Mouse (Mus musculus): Measurements from ENCODE around the gene Csnk1g1. TPM values are rescaled to one million over a fixed set of nuclear protein-coding genes. Genes with fewer than 3 reads are reported as not detected.

The Csnk1g1 gene
- polyA plus RNA-seq, 1 experiment from 2014 or later = 17.7 TPM

DNA sequence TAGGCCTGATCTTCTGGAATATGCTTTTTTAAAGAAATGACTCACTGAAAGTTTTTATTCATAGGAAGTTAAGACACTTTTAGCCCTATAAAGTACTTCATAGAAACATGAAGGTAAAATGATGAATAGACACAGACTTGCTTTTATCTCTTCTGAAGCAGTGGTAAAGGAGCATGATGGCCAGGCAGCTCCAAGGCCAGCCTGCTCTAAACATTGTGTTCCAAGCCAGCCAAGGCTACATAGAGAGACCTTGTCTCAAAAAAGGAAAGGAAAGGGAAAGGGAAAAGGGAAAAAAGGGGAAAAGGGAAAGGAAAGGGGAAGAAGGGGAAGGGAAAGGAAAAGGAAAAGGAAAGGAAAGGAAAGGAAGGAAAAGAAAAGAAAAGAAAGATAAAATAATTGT lies 111.9 kb downstream of the Csnk1g1 start:
- peaks cover 31% of the 10 kb centered on the region for H3K36me3 ChIP-seq (ENCODE audit: control insufficient read depth, insufficient read depth, low read length)

DNA sequence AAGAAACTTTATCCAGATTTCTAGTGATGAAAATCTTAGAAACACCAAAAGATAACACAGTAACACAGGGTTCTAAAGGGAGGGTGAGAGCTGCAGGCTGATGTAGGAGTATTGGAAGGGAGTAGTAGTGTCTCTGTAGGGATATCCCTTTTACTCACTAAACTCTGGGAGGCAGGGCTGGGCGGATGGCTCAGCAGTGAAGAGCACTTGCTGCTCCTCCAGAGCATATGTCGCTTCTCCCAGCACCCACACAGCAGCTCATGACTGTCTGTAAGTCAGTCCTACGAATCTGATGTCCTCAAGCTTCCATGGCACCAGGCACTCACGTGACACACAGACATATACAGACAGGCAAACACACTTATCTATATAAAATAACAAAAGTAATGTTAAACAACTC lies 129.4 kb downstream of the Csnk1g1 start:
- WGBS = 89% methylated on average over 4 of the region's 4 CpGs
- no peak overlapping the region for H3K9ac ChIP-seq (ENCODE audit: low read depth, low read length)
- ATAC-seq (ENCODE audit: low read depth) = no peak
- DNase-seq (ENCODE audit: low spot score) = no peak
- no peak overlapping the region for H3K4me3 ChIP-seq (ENCODE audit: low read depth, low read length)
- no peaks in the 10 kb centered on the region for H3K27me3 ChIP-seq (replicated peaks; ENCODE audit: control insufficient read depth, insufficient read depth, low read length)
- peaks cover 44% of the 10 kb centered on the region for H3K36me3 ChIP-seq (ENCODE audit: control insufficient read depth, insufficient read depth, low read length)
- no peaks in the 10 kb centered on the region for H3K9me3 ChIP-seq (ENCODE audit: control insufficient read depth, low read length)
- no peak overlapping the region for H3K27ac ChIP-seq (replicated peaks; ENCODE audit: low read depth, low read length)
- no peaks in the 10 kb centered on the region for H3K4me1 ChIP-seq (ENCODE audit: control insufficient read depth, insufficient read depth, low read length)
- H3K4me2 ChIP-seq (ENCODE audit: low read depth, low read length) = no peak overlapping the region

More for the DNA sequence above, 111.9 kb downstream of the Csnk1g1 start:
- Histone ChIP-seq H3K4me3 (ENCODE audit: low read depth, low read length) (no peak overlapping the region), H3K9me3 (ENCODE audit: control insufficient read depth, low read length) (no peaks in the 10 kb centered on the region), H3K9ac (ENCODE audit: low read depth, low read length) (no peak overlapping the region), H3K27me3 (replicated peaks; ENCODE audit: control insufficient read depth, insufficient read depth, low read length) (no peaks in the 10 kb centered on the region), H3K27ac (replicated peaks; ENCODE audit: low read depth, low read length) (no peak overlapping the region), H3K4me1 (ENCODE audit: control insufficient read depth, insufficient read depth, low read length) (no peaks in the 10 kb centered on the region), H3K4me2 (ENCODE audit: low read depth, low read length) (no peak overlapping the region)
- DNase-seq (ENCODE audit: low spot score) (no peak), ATAC-seq (ENCODE audit: low read depth) (no peak)

DNA sequence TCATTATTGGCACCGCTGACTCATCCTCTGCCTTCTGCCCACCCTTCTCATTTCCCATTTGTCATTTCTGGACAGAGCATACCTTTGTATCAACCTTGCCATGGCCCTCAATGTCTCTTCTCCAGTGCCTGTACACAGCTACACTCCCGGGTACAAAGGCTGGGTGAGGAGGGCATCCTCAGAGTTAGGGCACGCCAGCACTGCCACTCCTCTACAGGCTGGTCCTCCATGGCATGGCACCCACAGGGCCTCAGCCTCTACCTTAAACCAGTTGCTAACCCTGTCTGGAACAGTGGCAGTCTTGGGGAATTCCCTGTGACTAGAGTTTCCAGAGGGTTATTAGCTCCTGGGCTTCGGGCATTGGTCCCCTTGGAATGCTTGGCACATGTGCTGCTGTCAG lies 129.9 kb downstream of the Csnk1g1 start:
- no peak for ATAC-seq (ENCODE audit: low read depth)
- H3K4me2 ChIP-seq (ENCODE audit: low read depth, low read length) = no peak overlapping the region
- peaks cover 39% of the 10 kb centered on the region for H3K36me3 ChIP-seq (ENCODE audit: control insufficient read depth, insufficient read depth, low read length)
- H3K27me3 ChIP-seq (replicated peaks; ENCODE audit: control insufficient read depth, insufficient read depth, low read length) = no peaks in the 10 kb centered on the region
- no peak for DNase-seq (ENCODE audit: low spot score)
- no peaks in the 10 kb centered on the region for H3K4me1 ChIP-seq (ENCODE audit: control insufficient read depth, insufficient read depth, low read length)
- no peak overlapping the region for H3K27ac ChIP-seq (replicated peaks; ENCODE audit: low read depth, low read length)
- WGBS = 95% methylated on average over 4 of the region's 4 CpGs
- no peaks in the 10 kb centered on the region for H3K9me3 ChIP-seq (ENCODE audit: control insufficient read depth, low read length)
- H3K4me3 ChIP-seq (ENCODE audit: low read depth, low read length) = no peak overlapping the region
- no peak overlapping the region for H3K9ac ChIP-seq (ENCODE audit: low read depth, low read length)

DNA sequence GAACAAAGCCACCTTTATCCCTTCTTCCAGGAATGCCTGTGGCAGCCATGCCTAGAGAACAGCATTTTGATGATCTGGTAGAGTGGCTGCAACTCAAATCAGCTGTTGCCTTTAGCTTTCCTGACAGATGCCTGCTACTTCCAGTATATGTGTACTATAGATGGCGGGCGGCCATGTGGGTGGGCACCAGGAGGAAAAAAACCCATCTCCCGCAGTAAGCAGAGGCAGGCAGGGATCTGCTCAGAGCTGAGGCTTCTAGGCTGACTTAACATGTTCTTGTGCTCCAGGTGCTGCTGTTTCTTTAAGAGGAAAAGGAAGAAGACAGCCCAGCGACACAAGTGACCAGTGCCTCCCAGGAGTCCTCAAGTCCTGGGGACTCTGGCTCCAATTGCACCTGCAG lies 130.6 kb downstream of the Csnk1g1 start:
- ATAC-seq (ENCODE audit: low read depth) (no peak), DNase-seq (ENCODE audit: low spot score) (no peak)
- 75% methylated on average over 4 of the region's 4 CpGs for WGBS
- H3K9me3 ChIP-seq (ENCODE audit: control insufficient read depth, low read length) = no peaks in the 10 kb centered on the region
- no peak overlapping the region for H3K9ac ChIP-seq (ENCODE audit: low read depth, low read length)
- no peaks in the 10 kb centered on the region for H3K27me3 ChIP-seq (replicated peaks; ENCODE audit: control insufficient read depth, insufficient read depth, low read length)
- no peak overlapping the region for H3K4me2 ChIP-seq (ENCODE audit: low read depth, low read length)
- H3K27ac ChIP-seq (replicated peaks; ENCODE audit: low read depth, low read length) = no peak overlapping the region
- H3K4me1 ChIP-seq (ENCODE audit: control insufficient read depth, insufficient read depth, low read length) = no peaks in the 10 kb centered on the region
- H3K4me3 ChIP-seq (ENCODE audit: low read depth, low read length) = no peak overlapping the region
- H3K36me3 ChIP-seq (ENCODE audit: control insufficient read depth, insufficient read depth, low read length) = peaks cover 34% of the 10 kb centered on the region

GRCm38 (mm10) chr9:66040801-66041200 lies 132.1 kb downstream of the Csnk1g1 start:
- 83% methylated on average over 3 of the region's 3 CpGs for WGBS
- no peaks in the 10 kb centered on the region for H3K27me3 ChIP-seq (replicated peaks; ENCODE audit: control insufficient read depth, insufficient read depth, low read length)
- H3K36me3 ChIP-seq (ENCODE audit: control insufficient read depth, insufficient read depth, low read length) = peaks cover 33% of the 10 kb centered on the region
- no peak overlapping the region for H3K9ac ChIP-seq (ENCODE audit: low read depth, low read length)
- H3K4me2 ChIP-seq (ENCODE audit: low read depth, low read length) = no peak overlapping the region
- ATAC-seq (ENCODE audit: low read depth) = no peak
- H3K4me3 ChIP-seq (ENCODE audit: low read depth, low read length) = no peak overlapping the region
- DNase-seq (ENCODE audit: low spot score) = no peak
- H3K4me1 ChIP-seq (ENCODE audit: control insufficient read depth, insufficient read depth, low read length) = no peaks in the 10 kb centered on the region
- H3K27ac ChIP-seq (replicated peaks; ENCODE audit: low read depth, low read length) = no peak overlapping the region
- no peaks in the 10 kb centered on the region for H3K9me3 ChIP-seq (ENCODE audit: control insufficient read depth, low read length)

- Histone ChIP-seq H3K4me3 (ENCODE audit: low read depth, low read length) (no peak overlapping the region), H3K36me3 (ENCODE audit: control insufficient read depth, insufficient read depth, low read length) (peaks cover 33% of the 10 kb centered on the region), H3K27me3 (replicated peaks; ENCODE audit: control insufficient read depth, insufficient read depth, low read length) (no peaks in the 10 kb centered on the region), H3K4me2 (ENCODE audit: low read depth, low read length) (no peak overlapping the region), H3K27ac (replicated peaks; ENCODE audit: low read depth, low read length) (no peak overlapping the region), H3K9ac (ENCODE audit: low read depth, low read length) (no peak overlapping the region), H3K4me1 (ENCODE audit: control insufficient read depth, insufficient read depth, low read length) (no peaks in the 10 kb centered on the region), H3K9me3 (ENCODE audit: control insufficient read depth, low read length) (no peaks in the 10 kb centered on the region)
- ATAC-seq (ENCODE audit: low read depth) = no peak
- DNase-seq (ENCODE audit: low spot score) = no peak
- WGBS = 72% methylated on average over 4 of the region's 4 CpGs
Observed at GRCm38 (mm10) chr9:66042331-66042730, 133.6 kb downstream of the Csnk1g1 start.

DNA sequence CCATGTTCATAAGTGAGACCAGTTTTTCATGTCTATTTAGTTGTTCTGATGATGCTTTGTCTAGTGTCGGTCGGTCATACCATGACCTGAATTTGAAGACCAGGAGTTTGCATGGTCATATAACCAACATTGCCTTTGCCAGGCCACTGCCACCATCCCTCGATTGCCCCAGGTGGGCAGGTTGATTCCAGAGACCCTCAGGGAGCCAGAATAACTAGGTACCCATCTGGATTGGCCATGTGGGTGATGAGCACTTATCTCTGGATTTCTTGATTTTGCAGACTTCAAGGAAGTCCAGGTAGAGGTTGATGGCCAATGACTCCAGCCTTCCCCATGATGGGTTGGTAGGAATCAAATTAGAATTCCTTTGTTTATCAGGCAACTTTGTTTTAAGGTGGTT lies 134.5 kb downstream of the Csnk1g1 start:
- no peak overlapping the region for H3K4me3 ChIP-seq (ENCODE audit: low read depth, low read length)

GRCm38 (mm10) chr9:66049931-66050601 lies 141.3 kb downstream of the Csnk1g1 start:
- no peak for ATAC-seq (ENCODE audit: low read depth)
- DNase-seq (ENCODE audit: low spot score) = no peak

More for the DNA sequence above, 134.5 kb downstream of the Csnk1g1 start:
- no peaks in the 10 kb centered on the region for H3K4me1 ChIP-seq (ENCODE audit: control insufficient read depth, insufficient read depth, low read length)
- no peaks in the 10 kb centered on the region for H3K9me3 ChIP-seq (ENCODE audit: control insufficient read depth, low read length)
- no peak overlapping the region for H3K27ac ChIP-seq (replicated peaks; ENCODE audit: low read depth, low read length)
- peaks cover 30% of the 10 kb centered on the region for H3K36me3 ChIP-seq (ENCODE audit: control insufficient read depth, insufficient read depth, low read length)
- H3K4me2 ChIP-seq (ENCODE audit: low read depth, low read length) = no peak overlapping the region
- WGBS = 97% methylated on average over 3 of the region's 3 CpGs
- H3K27me3 ChIP-seq (replicated peaks; ENCODE audit: control insufficient read depth, insufficient read depth, low read length) = no peaks in the 10 kb centered on the region
- ATAC-seq (ENCODE audit: low read depth) (no peak), DNase-seq (ENCODE audit: low spot score) (no peak)
- no peak overlapping the region for H3K9ac ChIP-seq (ENCODE audit: low read depth, low read length)

GRCm38 (mm10) chr9:66051493-66051892 lies 142.8 kb downstream of the Csnk1g1 start:
- H3K9me3 ChIP-seq (ENCODE audit: control insufficient read depth, low read length) = no peaks in the 10 kb centered on the region
- no peak overlapping the region for H3K9ac ChIP-seq (ENCODE audit: low read depth, low read length)
- H3K4me2 ChIP-seq (ENCODE audit: low read depth, low read length) = no peak overlapping the region
- H3K27me3 ChIP-seq (replicated peaks; ENCODE audit: control insufficient read depth, insufficient read depth, low read length) = no peaks in the 10 kb centered on the region
- no peaks in the 10 kb centered on the region for H3K36me3 ChIP-seq (ENCODE audit: control insufficient read depth, insufficient read depth, low read length)
- H3K27ac ChIP-seq (replicated peaks; ENCODE audit: low read depth, low read length) = no peak overlapping the region
- DNase-seq (ENCODE audit: low spot score) (no peak), ATAC-seq (ENCODE audit: low read depth) (no peak)
- 77% methylated on average over 4 of the region's 4 CpGs for WGBS
- no peaks in the 10 kb centered on the region for H3K4me1 ChIP-seq (ENCODE audit: control insufficient read depth, insufficient read depth, low read length)
- no peak overlapping the region for H3K4me3 ChIP-seq (ENCODE audit: low read depth, low read length)

More at GRCm38 (mm10) chr9:66049931-66050601, 141.3 kb downstream of the Csnk1g1 start:
- WGBS = 62% methylated on average over 6 of the region's 6 CpGs
- Histone ChIP-seq H3K27me3 (replicated peaks; ENCODE audit: control insufficient read depth, insufficient read depth, low read length) (no peaks in the 10 kb centered on the region), H3K4me2 (ENCODE audit: low read depth, low read length) (no peak overlapping the region), H3K9me3 (ENCODE audit: control insufficient read depth, low read length) (no peaks in the 10 kb centered on the region), H3K36me3 (ENCODE audit: control insufficient read depth, insufficient read depth, low read length) (0 out of 2 replicates have a peak, but pooled peaks cover 1% of the 10 kb centered on the region), H3K4me3 (ENCODE audit: low read depth, low read length) (no peak overlapping the region), H3K4me1 (ENCODE audit: control insufficient read depth, insufficient read depth, low read length) (no peaks in the 10 kb centered on the region), H3K9ac (ENCODE audit: low read depth, low read length) (no peak overlapping the region), H3K27ac (replicated peaks; ENCODE audit: low read depth, low read length) (no peak overlapping the region)

All from embryonic facial prominence, embryonic 14.5 days (tissue).